Comparison of ENCODE assay signal across 20 mouse cellular contexts in genomic region chr5:150890086-150890485, GRCm38 (mm10).
DNase-seq lines count a peak whose midpoint lies in the region; ATAC-seq lines count a peak whose summit lies in the region.
"Had no signal": no experiment of that assay in that cellular context is flagged by ENCODE, and none has a peak within 500 bp of the region (broad histone marks: within the 10 kb centered on the region; RNA-seq: fewer than 3 reads in every experiment).

No protein-coding gene starts in this region.

- H3K9me3 ChIP-seq in liver, embryonic 15.5 days (replicated peaks), result no peaks in the 10 kb centered on the region
- H3K9me3 ChIP-seq: forebrain, embryonic 13.5 days; limb, embryonic 15.5 days; neural tube, embryonic 13.5 days had no signal

- no peaks in the 10 kb centered on the region for H3K27me3 ChIP-seq in liver, embryonic 15.5 days
- H3K27me3 ChIP-seq: forebrain, embryonic 13.5 days; limb, embryonic 15.5 days; neural tube, embryonic 13.5 days had no signal

- no peak overlapping the region for H3K4me3 ChIP-seq in liver, embryonic 15.5 days (replicated peaks)
- H3K4me3 ChIP-seq: embryonic facial prominence, embryonic 10.5 days; forebrain, embryonic 13.5 days; limb, embryonic 15.5 days; neural tube, embryonic 13.5 days had no signal

- no peaks in the 10 kb centered on the region for H3K36me3 ChIP-seq in liver, embryonic 15.5 days (replicated peaks)
- H3K36me3 ChIP-seq: embryonic facial prominence, embryonic 10.5 days; limb, embryonic 15.5 days; neural tube, embryonic 13.5 days had no signal

- H3K4me2 ChIP-seq in liver, embryonic 15.5 days, result no peak overlapping the region
- H3K4me2 ChIP-seq: forebrain, embryonic 13.5 days; heart, embryonic 11.5 days; hindbrain, embryonic 14.5 days; limb, embryonic 15.5 days; midbrain, embryonic 11.5 days; neural tube, embryonic 13.5 days had no signal

- H3K9ac ChIP-seq in liver, embryonic 15.5 days, result no peak overlapping the region
- H3K9ac ChIP-seq: forebrain, embryonic 13.5 days; hindbrain, embryonic 14.5 days; limb, embryonic 15.5 days; neural tube, embryonic 13.5 days had no signal

- no peak overlapping the region for H3K27ac ChIP-seq in liver, embryonic 15.5 days (replicated peaks)
- H3K27ac ChIP-seq: embryonic facial prominence, embryonic 10.5 days; forebrain, embryonic 13.5 days; hindbrain, embryonic 14.5 days; limb, embryonic 15.5 days; neural tube, embryonic 13.5 days had no signal

- ATAC-seq in liver, embryonic 15.5 days (ENCODE audit: insufficient read depth), result peak; percentile 56; the same call in 1 of the 2 replicates
- ATAC-seq: activated CD4-positive, CD25-positive, alpha-beta regulatory T cell, adult 4 months; forebrain, embryonic 13.5 days had no signal

- no peaks in the 10 kb centered on the region; the same call in 1 of the 2 replicates for H3K4me1 ChIP-seq in liver, embryonic 15.5 days (replicated peaks)
- H3K4me1 ChIP-seq: limb, embryonic 15.5 days had no signal

- WGBS in liver, embryonic 15.5 days (ENCODE audit: insufficient replicate concordance), result 55% methylated on average over 4 of the region's 4 CpGs

- DNase-seq in lung, postnatal 36 days, result peak; percentile 7
- no peak for DNase-seq in lung, postnatal 14 days
- peak; percentile 36 for DNase-seq in kidney, postnatal 14 days
- no peak for DNase-seq in gastrocnemius, adult 8-10 months (ENCODE audit: low spot score in 2 of 2)
- DNase-seq in urinary bladder, postnatal 10 days (ENCODE audit: low spot score), result no peak
- no peak for DNase-seq in heart, adult 18-20 months
- DNase-seq: adrenal gland, postnatal 14 days; B cell, adult 2 months; cerebellum, adult 18-20 months; right cerebral cortex, postnatal 14 days; thymus, postnatal 4 days had no signal

Comparison
In these comparisons a context has a peak if more than half of its experiments do, and no peak if none do; other contexts are left out.
1. DNase-seq: peak in lung, postnatal 36 days (single experiment) and kidney, postnatal 14 days (single experiment); none in lung, postnatal 14 days (single experiment), gastrocnemius, adult 8-10 months (0 of 2), urinary bladder, postnatal 10 days (single experiment) and heart, adult 18-20 months (0 of 2).